ENCODE assay signal across 8 mouse cellular contexts in genomic region chr2:61655046-61655381, GRCm38 (mm10). TPM values are rescaled to one million over a fixed set of nuclear protein-coding genes. Genes with fewer than 3 reads are reported as not detected.
DNase-seq lines count a peak whose midpoint lies in the region; ATAC-seq and TF ChIP-seq lines count a peak whose summit lies in the region.

No protein-coding gene starts in this region.

- H3K9ac ChIP-seq in embryonic facial prominence, embryonic 14.5 days (ENCODE audit: low read depth, low read length), result peak overlapping the region; percentile 72
- no peak overlapping the region for H3K9ac ChIP-seq in intestine, embryonic 14.5 days (ENCODE audit: low read length)
- H3K9ac ChIP-seq in neural tube, embryonic 13.5 days, result peak overlapping the region; percentile 88

- WGBS in embryonic facial prominence, embryonic 14.5 days, result 3% methylated on average over 10 of the region's 12 CpGs
- 19% methylated on average over 12 of the region's 12 CpGs for whole genome bisulfite sequencing in intestine, embryonic 14.5 days
- WGBS in neural tube, embryonic 13.5 days, result 8% methylated on average over 12 of the region's 12 CpGs

- 0 out of 2 replicates have a peak, but pooled peaks cover 5% of the 10 kb centered on the region for H3K36me3 ChIP-seq in embryonic facial prominence, embryonic 14.5 days (ENCODE audit: control insufficient read depth, insufficient read depth, low read length)
- H3K36me3 ChIP-seq in intestine, embryonic 14.5 days (ENCODE audit: control insufficient read depth, insufficient read depth, low read length), result peaks cover 5% of the 10 kb centered on the region; the same call in 1 of the 2 replicates
- H3K36me3 ChIP-seq in neural tube, embryonic 13.5 days, result no peaks in the 10 kb centered on the region

- no peaks in the 10 kb centered on the region for H3K9me3 ChIP-seq in embryonic facial prominence, embryonic 14.5 days (ENCODE audit: control insufficient read depth, low read length)
- H3K9me3 ChIP-seq in intestine, embryonic 14.5 days (ENCODE audit: control insufficient read depth, low read length), result no peaks in the 10 kb centered on the region
- H3K9me3 ChIP-seq in neural tube, embryonic 13.5 days, result no peaks in the 10 kb centered on the region

- H3K4me2 ChIP-seq in embryonic facial prominence, embryonic 14.5 days (ENCODE audit: low read depth, low read length), result peak overlapping the region; percentile 99
- H3K4me2 ChIP-seq in intestine, embryonic 14.5 days (ENCODE audit: low read length), result peak overlapping the region; percentile 99
- H3K4me2 ChIP-seq in neural tube, embryonic 13.5 days, result peak overlapping the region; percentile 89

- peak overlapping the region; percentile 71 for H3K4me3 ChIP-seq in layer of hippocampus, adult 2 months
- peak overlapping the region; percentile 60 for H3K4me3 ChIP-seq in embryonic facial prominence, embryonic 14.5 days (ENCODE audit: low read depth, low read length)
- peak overlapping the region; percentile 43 for H3K4me3 ChIP-seq in intestine, embryonic 14.5 days (ENCODE audit: low read depth, low read length)
- peak overlapping the region; percentile 63 for H3K4me3 ChIP-seq in neural tube, embryonic 13.5 days

- H3K27me3 ChIP-seq in embryonic facial prominence, embryonic 14.5 days (replicated peaks; ENCODE audit: control insufficient read depth, insufficient read depth, low read length), result peaks cover 6% of the 10 kb centered on the region
- peaks cover 15% of the 10 kb centered on the region; the same call in 1 of the 2 replicates for H3K27me3 ChIP-seq in intestine, embryonic 14.5 days (replicated peaks; ENCODE audit: control insufficient read depth, insufficient read depth, low read length)
- no peaks in the 10 kb centered on the region for H3K27me3 ChIP-seq in neural tube, embryonic 13.5 days

- ATAC-seq in embryonic facial prominence, embryonic 14.5 days (ENCODE audit: low read depth), result peak; percentile 41
- 0 out of 2 replicates have a peak, but pooled peaks have one; percentile 29 for ATAC-seq in intestine, embryonic 14.5 days (replicated peaks; ENCODE audit: low FRiP score, low TSS enrichment, low read depth)
- ATAC-seq in neural tube, embryonic 13.5 days (ENCODE audit: low read depth), result peak; percentile 25; the same call in 1 of the 2 replicates

- no peak for TF ChIP-seq CTCF in layer of hippocampus, adult 2 months (conservative IDR thresholded peaks at IDR 0.05)

- DNase-seq in layer of hippocampus, adult 2 months (ENCODE audit: low spot score in 2 of 2), result no peak
- no peak for DNase-seq in layer of hippocampus, postnatal 25 days (ENCODE audit: extremely low spot score in 1 of 2, low spot score in 1 of 2)
- no peak for DNase-seq in embryonic facial prominence, embryonic 14.5 days (ENCODE audit: low spot score)
- DNase-seq in intestine, embryonic 14.5 days (ENCODE audit: low spot score), result no peak
- no peak for DNase-seq in left cerebral cortex, adult 9 months (ENCODE audit: low spot score in 2 of 2)
- DNase-seq in thymus, postnatal 10 days (ENCODE audit: low spot score in 2 of 2), result no peak
- no peak for DNase-seq in thymus, postnatal 4 days

- no peaks in the 10 kb centered on the region; the same call in 1 of the 2 replicates for H3K4me1 ChIP-seq in embryonic facial prominence, embryonic 14.5 days (ENCODE audit: control insufficient read depth, insufficient read depth, low read length)
- H3K4me1 ChIP-seq in intestine, embryonic 14.5 days (replicated peaks; ENCODE audit: control insufficient read depth, insufficient read depth, low read length), result no peaks in the 10 kb centered on the region
- H3K4me1 ChIP-seq in neural tube, embryonic 13.5 days (replicated peaks), result peaks cover 5% of the 10 kb centered on the region

- peak overlapping the region; percentile 95; the same call in 1 of the 2 replicates for H3K27ac ChIP-seq in layer of hippocampus, adult 2 months
- no peak overlapping the region for H3K27ac ChIP-seq in embryonic facial prominence, embryonic 14.5 days (replicated peaks; ENCODE audit: low read depth, low read length)
- H3K27ac ChIP-seq in intestine, embryonic 14.5 days (ENCODE audit: low read depth), result no peak overlapping the region
- H3K27ac ChIP-seq in neural tube, embryonic 13.5 days (replicated peaks), result peak overlapping the region; percentile 94

RNA-seq across cellular contexts. Expression of gene Psmd14, which starts 56.5 kb away (rescaled TPM):
- 100 to 1,000 TPM; 110 to 120 TPM for total RNA-seq in layer of hippocampus, adult 2 months (2021)
- total RNA-seq in layer of hippocampus, postnatal 25 days (2021), result 100 to 1,000 TPM; 103 to 111 TPM
- 167 and 175 TPM in 2 replicates for polyA plus RNA-seq in embryonic facial prominence, embryonic 14.5 days (2014; fragmentation: Nextera tagmentation; extraction: Ambion mirVana)
- 193 and 195 TPM in 2 replicates for polyA plus RNA-seq in intestine, embryonic 14.5 days (2014; fragmentation: Nextera tagmentation; extraction: Ambion mirVana)
- polyA plus RNA-seq in neural tube, embryonic 13.5 days (2015; fragmentation: Nextera tagmentation; extraction: Ambion mirVana), result 212 and 225 TPM in 2 replicates

Comparison
In these comparisons a context has a peak if more than half of its experiments do, and no peak if none do; other contexts are left out.
1. H3K27ac ChIP-seq: peak in layer of hippocampus, adult 2 months (single experiment) and neural tube, embryonic 13.5 days (single experiment); none in embryonic facial prominence, embryonic 14.5 days (single experiment) and intestine, embryonic 14.5 days (single experiment).
2. Peak in every context shown above with its lines, with median percentiles within 50 percentile points of each other: H3K4me3 ChIP-seq, ATAC-seq and H3K4me2 ChIP-seq.